10 mouse cellular contexts compared by ENCODE assay signal in the genomic region with DNA sequence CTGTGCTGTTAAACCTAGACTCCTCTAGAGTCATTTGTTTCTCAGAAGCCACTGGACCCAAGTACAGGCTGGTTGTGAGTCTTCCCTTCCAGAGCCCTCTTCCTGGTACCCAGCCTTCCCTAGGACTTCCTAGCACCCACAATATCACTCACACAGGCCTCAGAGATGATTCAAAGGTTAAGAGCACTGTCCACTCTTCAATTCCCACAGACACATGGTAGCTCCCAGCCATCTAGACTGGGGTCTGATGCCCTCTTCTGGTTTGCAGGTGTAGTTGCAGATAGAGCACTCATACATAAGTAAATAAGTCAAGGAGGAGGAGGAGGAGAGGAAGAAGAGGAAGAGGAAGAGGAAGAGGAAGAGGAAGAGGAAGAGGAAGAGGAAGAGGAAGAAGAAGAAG.
A peak's percentile ranks its signal among the peaks of the same experiment; 100 is the strongest.
DNase-seq lines count a peak whose midpoint lies in the region; ATAC-seq and TF ChIP-seq lines count a peak whose summit lies in the region.
"Had no signal": no experiment of that assay in that cellular context is flagged by ENCODE, and none has a peak within 500 bp of the region (broad histone marks: within the 10 kb centered on the region; RNA-seq: fewer than 3 reads in every experiment).

No protein-coding gene starts in this region.

- H3K9ac ChIP-seq in embryonic facial prominence, embryonic 11.5 days (replicated peaks; ENCODE audit: low read length), result no peak overlapping the region
- H3K9ac ChIP-seq in midbrain, postnatal 0 days (replicated peaks; ENCODE audit: low read length, poor library complexity, severe bottlenecking), result no peak overlapping the region
- H3K9ac ChIP-seq: limb, embryonic 13.5 days had no signal

- H3K36me3 ChIP-seq in embryonic facial prominence, embryonic 11.5 days (replicated peaks; ENCODE audit: control insufficient read depth, insufficient read depth, low read depth, low read length), result no peaks in the 10 kb centered on the region
- no peaks in the 10 kb centered on the region for H3K36me3 ChIP-seq in midbrain, postnatal 0 days (ENCODE audit: insufficient read depth, low read length)
- H3K36me3 ChIP-seq: G1E; limb, embryonic 13.5 days had no signal

- ATAC-seq in embryonic facial prominence, embryonic 11.5 days (replicated peaks; ENCODE audit: insufficient number of reproducible peaks, low FRiP score, low TSS enrichment, low read depth), result no peak
- ATAC-seq in midbrain, postnatal 0 days (ENCODE audit: low FRiP score), result no peak

- TF ChIP-seq CTCF in gastrocnemius, adult 2 months (IDR thresholded peaks at IDR 0.05), result peak; percentile 54
- peak; percentile 82 for TF ChIP-seq CTCF in midbrain, postnatal 0 days (IDR thresholded peaks at IDR 0.05)

- intact Hi-C loops in gastrocnemius, adult 2 months (cut with DNase I), result loop anchor here (2.0 kb wide), 1 partner anchor 220 kb away; no protein-coding TSS in a partner anchor
- intact Hi-C loops in gastrocnemius, postnatal 36 days (cut with DNase I), result loop anchor here (2.0 kb wide), 1 partner anchor 318 kb away; no protein-coding TSS in a partner anchor

- H3K27me3 ChIP-seq in embryonic facial prominence, embryonic 11.5 days (ENCODE audit: control insufficient read depth, insufficient read depth, low read length), result no peaks in the 10 kb centered on the region
- H3K27me3 ChIP-seq in midbrain, postnatal 0 days (ENCODE audit: insufficient read depth, low read length), result no peaks in the 10 kb centered on the region
- H3K27me3 ChIP-seq: limb, embryonic 13.5 days had no signal

- DNase-seq in gastrocnemius, adult 2 months, result no peak
- DNase-seq in gastrocnemius, postnatal 36 days, result no peak
- DNase-seq in lung, postnatal 36 days, result peak; percentile 14
- DNase-seq in lung, adult 18-20 months, result no peak
- peak; percentile 40 for DNase-seq in embryonic facial prominence, embryonic 11.5 days (ENCODE audit: low spot score)
- peak; percentile 48 for DNase-seq in midbrain, postnatal 0 days (ENCODE audit: low spot score)
- no peak for DNase-seq in right cerebral cortex, postnatal 4 days
- DNase-seq in spleen, postnatal 4 days (ENCODE audit: low spot score in 2 of 2), result no peak

- H3K9me3 ChIP-seq in embryonic facial prominence, embryonic 11.5 days (replicated peaks; ENCODE audit: control insufficient read depth, low read length), result no peaks in the 10 kb centered on the region
- no peaks in the 10 kb centered on the region for H3K9me3 ChIP-seq in midbrain, postnatal 0 days (ENCODE audit: low read length)
- H3K9me3 ChIP-seq: limb, embryonic 13.5 days had no signal

- no peak overlapping the region for H3K4me2 ChIP-seq in embryonic facial prominence, embryonic 11.5 days (ENCODE audit: low read depth, low read length)
- H3K4me2 ChIP-seq in midbrain, postnatal 0 days (ENCODE audit: low read depth, low read length, poor library complexity, severe bottlenecking), result no peak overlapping the region
- H3K4me2 ChIP-seq: limb, embryonic 13.5 days had no signal

- no peaks in the 10 kb centered on the region for H3K4me1 ChIP-seq in embryonic facial prominence, embryonic 11.5 days (ENCODE audit: control insufficient read depth, insufficient read depth, low read length)
- no peaks in the 10 kb centered on the region for H3K4me1 ChIP-seq in midbrain, postnatal 0 days (ENCODE audit: insufficient read depth, low read length)
- H3K4me1 ChIP-seq: limb, embryonic 13.5 days had no signal

- H3K4me3 ChIP-seq in gastrocnemius, adult 2 months, result no peak overlapping the region
- no peak overlapping the region for H3K4me3 ChIP-seq in embryonic facial prominence, embryonic 11.5 days (ENCODE audit: low read depth, low read length)
- H3K4me3 ChIP-seq in midbrain, postnatal 0 days (ENCODE audit: low read depth, low read length), result no peak overlapping the region
- H3K4me3 ChIP-seq: limb, embryonic 13.5 days had no signal

- H3K27ac ChIP-seq in gastrocnemius, adult 2 months, result no peak overlapping the region
- H3K27ac ChIP-seq in embryonic facial prominence, embryonic 11.5 days (replicated peaks; ENCODE audit: low read depth, low read length), result no peak overlapping the region
- no peak overlapping the region for H3K27ac ChIP-seq in midbrain, postnatal 0 days (ENCODE audit: low read depth, low read length)
- H3K27ac ChIP-seq: limb, embryonic 13.5 days had no signal

Comparison
In these comparisons a context has a peak if more than half of its experiments do, and no peak if none do; other contexts are left out.
1. DNase-seq: peak in lung, postnatal 36 days (single experiment), embryonic facial prominence, embryonic 11.5 days (single experiment) and midbrain, postnatal 0 days (single experiment); none in gastrocnemius, adult 2 months (single experiment), gastrocnemius, postnatal 36 days (0 of 2), lung, adult 18-20 months (0 of 2), right cerebral cortex, postnatal 4 days (single experiment) and spleen, postnatal 4 days (0 of 2).